Mouse (Mus musculus): ENCODE measurements at regions not wholly inside any gene's neighbourhood (a gene's known extent, or its start where the extent isn't known, plus 50 kb on each side); places are given as distances from the start of the nearest gene placed in this dataset.

DNA sequence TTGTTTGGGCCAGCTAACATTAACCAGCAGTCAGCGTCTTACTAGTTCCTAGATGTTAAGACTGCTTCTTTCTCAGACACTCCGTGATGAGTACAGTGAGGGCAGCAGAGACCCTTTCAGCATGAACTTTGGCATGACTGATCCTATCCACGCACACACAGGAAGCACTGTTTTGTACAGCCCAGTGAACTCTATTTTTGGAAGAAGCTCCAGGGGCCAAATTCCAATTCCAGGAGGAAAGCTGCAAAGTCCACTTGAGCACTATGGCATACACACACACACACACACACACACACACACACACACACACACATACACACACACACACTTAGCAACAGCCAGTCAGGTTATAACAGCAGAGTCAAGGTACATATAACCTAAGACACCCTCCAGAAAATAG, 338.8 kb upstream of the Pcsk5 start:
- no peak for TF ChIP-seq CTCF (IDR thresholded peaks at IDR 0.05)
- TF ChIP-seq EP300 (IDR thresholded peaks at IDR 0.05) = no peak

All from lung, postnatal 0 days (tissue).